Mouse (Mus musculus) embryonic fibroblast, embryonic 13.5 days (primary cell): ENCODE measurements around the gene Tuba3a.

ENCODE experiments used
- CTCF ChIP-seq: IDR thresholded peaks from 2 replicates; pipeline ENCODE4 v1.5.1; 2011; ENCODE audit warnings: mild to moderate bottlenecking, control low read depth, low read length, moderate library complexity, borderline replicate concordance; ENCODE audit not compliant: insufficient read depth
- POLR2A ChIP-seq: IDR thresholded peaks from 2 replicates; pipeline ENCODE4 v1.6.1; 2011; ENCODE audit warnings: low read depth, mild to moderate bottlenecking, control low read depth, low read length, moderate library complexity

DNA sequence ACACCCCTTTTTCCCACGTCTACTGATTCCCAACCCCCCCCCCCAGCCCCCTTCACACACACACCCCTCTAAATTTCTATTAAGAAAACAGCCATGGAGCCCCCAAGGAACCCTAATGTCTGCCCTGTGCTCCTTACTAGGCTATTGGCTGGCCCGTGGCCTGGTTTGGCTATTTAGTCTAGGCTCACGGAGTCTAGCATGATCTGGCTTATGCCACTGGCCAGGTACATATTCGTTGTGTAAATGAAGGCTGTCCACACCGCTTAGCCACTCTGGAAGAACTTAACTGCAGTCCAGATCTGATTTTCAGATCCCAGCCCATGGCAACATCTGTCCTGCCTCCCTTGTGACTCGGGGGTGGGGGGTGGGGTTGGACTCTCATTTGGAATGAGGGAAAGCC lies 28.9 kb upstream of the Tuba3a start:
- TF ChIP-seq POLR2A = no peak
- no peak for TF ChIP-seq CTCF
